Mouse (Mus musculus): ENCODE data around the gene Wdr24.

GRCm38 (mm10) chr17:25785281-25785745 is 38.1 kb upstream of the Wdr24 start, which contains the start of gene Haghl:
- TF ChIP-seq CTCF (IDR thresholded peaks at IDR 0.05; ENCODE audit: borderline replicate concordance, extremely low read depth, insufficient read depth, insufficient read length) (no peak), POLR2A (IDR thresholded peaks at IDR 0.05; ENCODE audit: borderline replicate concordance, extremely low read depth, insufficient read depth, insufficient read length, poor library complexity, severe bottlenecking) (peak; percentile 46; the same call in 1 of the 2 replicates)

Measured in brain, embryonic 14.5 days (tissue).